Mouse (Mus musculus) intestine, postnatal 0 days (tissue): ENCODE results near the gene Crat. TPM values are rescaled to one million over a fixed set of nuclear protein-coding genes. Genes with fewer than 3 reads are reported as not detected.

ENCODE experiments used
- ATAC-seq: fragments of 200-750 bp; cut with Nextera tagmentation; 2 replicates; pipeline ENCODE4 v1.8.0; 2017; ENCODE audit warnings: mild to moderate bottlenecking, moderate TSS enrichment, moderate library complexity
- H3K27ac ChIP-seq: fragments of 300-500 bp; sonication (generic); 2 replicates; pipeline ENCODE4 v1.5.1; 2014; ENCODE audit warnings: mild to moderate bottlenecking, low read depth, low read length, moderate library complexity
- H3K27me3 ChIP-seq: fragments of 300-500 bp; sonication (generic); replicated peaks from 2 replicates; pipeline ENCODE4 v1.6.1; 2014; ENCODE audit warnings: low read length, mixed read lengths; ENCODE audit not compliant: control insufficient read depth, insufficient read depth
- H3K36me3 ChIP-seq: fragments of 300-500 bp; sonication (generic); 2 replicates; pipeline ENCODE4 v1.6.1; 2014; ENCODE audit warnings: mild to moderate bottlenecking, moderate library complexity; ENCODE audit not compliant: control insufficient read depth, insufficient read depth
- H3K4me1 ChIP-seq: fragments of 300-500 bp; sonication (generic); replicated peaks from 2 replicates; pipeline ENCODE4 v1.6.1; 2014; ENCODE audit warnings: antibody characterized with exemption, low read length, mixed read lengths; ENCODE audit not compliant: control insufficient read depth, insufficient read depth
- H3K4me2 ChIP-seq: fragments of 300-500 bp; sonication (generic); replicated peaks from 2 replicates; pipeline ENCODE4 v1.6.1; 2014; ENCODE audit warnings: low read depth, mild to moderate bottlenecking, moderate library complexity
- H3K4me3 ChIP-seq: fragments of 300-500 bp; sonication (generic); 2 replicates; pipeline ENCODE4 v1.5.1; 2014; ENCODE audit warnings: low read depth, low read length
- H3K9ac ChIP-seq: fragments of 300-500 bp; sonication (generic); 2 replicates; pipeline ENCODE4 v1.6.1; 2014; ENCODE audit warnings: mild to moderate bottlenecking, low read depth, low read length
- H3K9me3 ChIP-seq: fragments of 300-500 bp; sonication (generic); 2 replicates; pipeline ENCODE4 v1.6.1; 2016; ENCODE audit warnings: mixed run types; ENCODE audit not compliant: control insufficient read depth
- CTCF ChIP-seq: sonication (generic); IDR thresholded peaks from 2 replicates; pipeline ENCODE4 v1.5.1; 2016; ENCODE audit warnings: low read depth, mild to moderate bottlenecking, control low read depth, antibody characterized with exemption, moderate library complexity
- WGBS: fragments of 180-500 bp; shearing (Covaris S2); extraction: QIAGEN DNeasy Blood & Tissue Kit; methylation state at CpG from one replicate; pipeline ENCODE4 v1.1.7; 2014; 5-methylcytosine and 5-hydroxymethylcytosine counted together
- polyA plus RNA-seq: library from polyadenylated mRNA; unstranded; fragments of >200 nt; fragmentation: Nextera tagmentation; extraction: Ambion mirVana; gene quantifications from 2 replicates; pipeline ENCODE4 v1.2.1, GENCODE M21; 2015

Crat gene
- polyA plus RNA-seq = 46.1 and 46.4 TPM in 2 replicates

DNA sequence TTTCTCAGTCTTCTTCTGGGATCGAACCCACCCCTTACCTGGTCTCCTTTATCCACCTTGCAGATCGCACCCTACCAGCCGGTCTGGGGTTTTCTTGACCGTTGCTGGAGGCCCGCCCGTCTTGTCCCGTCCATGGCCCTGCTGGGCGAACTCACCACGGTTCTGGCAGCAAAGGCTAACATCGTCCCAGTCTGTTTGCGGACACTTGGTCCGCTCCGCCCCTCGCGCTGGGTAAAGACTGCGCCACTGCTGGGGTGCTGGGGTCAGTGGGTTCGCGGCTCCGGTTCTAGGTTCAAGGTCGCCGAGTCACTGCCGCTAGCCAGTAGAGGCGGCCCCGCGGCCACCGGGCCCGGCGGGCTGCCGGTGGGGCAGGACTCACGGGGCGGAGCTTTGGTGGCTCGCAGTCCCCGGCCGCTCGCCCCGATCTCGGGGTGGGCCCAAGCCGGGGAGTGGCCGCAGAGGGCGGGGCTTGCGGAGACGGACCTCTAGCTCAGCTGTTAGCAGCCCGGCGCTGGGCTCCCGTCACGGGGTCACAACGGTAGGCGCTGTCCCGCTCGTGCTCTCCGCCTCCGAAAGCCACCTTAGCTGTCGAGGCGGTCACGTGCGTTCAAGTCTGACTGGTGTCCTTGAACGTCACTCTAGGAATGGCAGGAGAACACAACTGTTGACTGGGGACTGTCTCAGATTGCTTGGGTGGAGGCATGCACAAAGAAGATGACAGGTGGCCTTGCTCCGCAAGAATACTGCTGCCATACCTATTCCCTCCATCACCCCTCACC, at the start of gene Crat:
Crat (minus strand) TSS at position 657 of the 779 bp plus-strand sequence.
- Histone ChIP-seq H3K9ac (peak within 1 kb of the TSS; percentile 91), H3K27me3 (no peaks in the 10 kb centered on the region), H3K4me1 (0 out of 2 replicates have a peak, but pooled peaks cover 4% of the 10 kb centered on the region), H3K4me2 (peak within 1 kb of the TSS; percentile 86), H3K36me3 (peaks cover 17% of the 10 kb centered on the region), H3K9me3 (no peaks in the 10 kb centered on the region), H3K4me3 (peak within 1 kb of the TSS; percentile 86), H3K27ac (peak within 1 kb of the TSS; percentile 92)
- no peak for TF ChIP-seq CTCF
- 2% methylated on average over 58 of the region's 58 CpGs for WGBS
- peak; percentile 89 for ATAC-seq

DNA sequence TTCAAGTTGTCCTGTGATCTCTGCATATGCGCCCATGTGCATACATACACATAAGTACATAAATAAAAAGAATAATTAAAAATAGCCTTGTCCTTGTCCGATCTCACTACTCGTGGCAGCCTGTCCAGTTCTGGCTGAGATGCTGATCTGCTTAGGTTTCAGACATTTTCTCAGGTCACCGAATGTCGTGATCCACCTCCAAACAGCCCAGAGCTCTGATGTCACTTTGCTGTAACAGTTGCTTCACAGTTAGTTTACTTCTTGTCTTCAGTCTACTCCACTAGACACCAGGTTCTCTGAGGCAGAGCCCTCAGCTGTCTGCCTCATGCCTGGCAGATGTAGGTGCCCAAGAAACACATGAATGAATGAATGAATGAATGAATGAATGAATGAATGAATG, 48.8 kb upstream of the Crat start:
- Histone ChIP-seq H3K27me3 (no peaks in the 10 kb centered on the region), H3K9ac (no peak overlapping the region), H3K4me3 (peak overlapping the region; percentile 21), H3K4me2 (peak overlapping the region; percentile 61), H3K4me1 (no peaks in the 10 kb centered on the region; the same call in 1 of the 2 replicates), H3K9me3 (no peaks in the 10 kb centered on the region), H3K27ac (peak overlapping the region; percentile 22), H3K36me3 (no peaks in the 10 kb centered on the region)
- WGBS = 36% methylated on average over 5 of the region's 5 CpGs
- ATAC-seq = no peak
- no peak for TF ChIP-seq CTCF

- 1% methylated on average over 9 of the region's 9 CpGs for WGBS
- TF ChIP-seq CTCF = no peak
- H3K27me3 ChIP-seq = no peaks in the 10 kb centered on the region
- H3K36me3 ChIP-seq = no peaks in the 10 kb centered on the region
- peak; percentile 97 for ATAC-seq
- H3K4me1 ChIP-seq = no peaks in the 10 kb centered on the region; the same call in 1 of the 2 replicates
- peak overlapping the region; percentile 22 for H3K27ac ChIP-seq
- H3K9ac ChIP-seq = peak overlapping the region; percentile 22; the same call in 1 of the 2 replicates
- peak overlapping the region; percentile 21 for H3K4me3 ChIP-seq
- H3K9me3 ChIP-seq = no peaks in the 10 kb centered on the region
- peak overlapping the region; percentile 61 for H3K4me2 ChIP-seq
Measured at GRCm38 (mm10) chr2:30463904-30464330, 48.3 kb upstream of the Crat start.

DNA sequence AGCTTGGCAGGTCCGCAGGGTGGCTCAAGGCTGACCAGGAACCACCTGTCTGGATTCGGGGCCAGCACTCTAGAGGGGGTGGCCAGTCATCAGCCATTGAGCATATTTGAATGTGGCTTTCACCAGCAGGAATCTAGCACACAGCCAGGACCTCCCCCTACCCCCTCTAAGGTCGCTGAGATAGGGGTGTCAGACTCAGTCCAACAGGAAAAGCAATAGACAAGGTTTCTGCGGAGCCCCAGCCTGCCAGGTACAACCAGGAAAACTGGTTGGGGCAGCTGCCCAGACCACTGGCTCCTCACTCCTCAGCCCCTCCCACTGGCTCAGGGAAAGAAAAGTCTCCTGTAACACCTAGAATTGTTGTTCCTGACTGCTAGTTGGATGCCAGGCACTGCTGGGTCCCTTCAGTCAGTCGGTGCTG, 47.7 kb upstream of the Crat start:
- TF ChIP-seq CTCF = no peak
- no peaks in the 10 kb centered on the region for H3K9me3 ChIP-seq
- H3K36me3 ChIP-seq = no peaks in the 10 kb centered on the region
- H3K4me2 ChIP-seq = peak overlapping the region; percentile 61
- H3K4me3 ChIP-seq = peak overlapping the region; percentile 21; the same call in 1 of the 2 replicates
- WGBS = 3% methylated on average over 5 of the region's 5 CpGs
- H3K27ac ChIP-seq = 0 out of 2 replicates have a peak overlapping the region, but pooled peaks have one; percentile 22
- no peaks in the 10 kb centered on the region for H3K27me3 ChIP-seq
- H3K9ac ChIP-seq = 0 out of 2 replicates have a peak overlapping the region, but pooled peaks have one; percentile 22
- H3K4me1 ChIP-seq = no peaks in the 10 kb centered on the region; the same call in 1 of the 2 replicates
- peak; percentile 5; the same call in 1 of the 2 replicates for ATAC-seq

DNA sequence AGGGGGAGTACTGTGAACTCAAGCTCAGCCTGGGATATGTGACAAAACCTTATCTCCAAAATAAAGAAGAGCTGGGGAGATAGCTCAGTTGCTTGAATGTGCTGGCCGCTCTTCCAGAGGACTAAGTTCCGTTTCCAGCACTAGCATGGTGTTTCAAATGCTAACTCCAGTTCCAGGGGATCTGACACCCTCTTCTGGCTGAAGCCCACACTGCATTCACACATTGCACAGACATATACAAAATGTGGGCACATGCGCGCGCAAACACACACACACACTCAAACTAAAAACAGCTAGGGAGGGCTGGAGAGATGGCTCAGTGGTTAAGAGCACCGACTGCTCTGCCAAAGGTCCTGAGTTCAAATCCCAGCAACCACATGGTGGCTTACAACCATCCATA, 43.6 kb upstream of the Crat start:
- Histone ChIP-seq H3K27ac (no peak overlapping the region), H3K4me3 (no peak overlapping the region), H3K9me3 (no peaks in the 10 kb centered on the region), H3K4me1 (no peaks in the 10 kb centered on the region; the same call in 1 of the 2 replicates), H3K4me2 (no peak overlapping the region), H3K9ac (no peak overlapping the region), H3K36me3 (no peaks in the 10 kb centered on the region; the same call in 1 of the 2 replicates), H3K27me3 (no peaks in the 10 kb centered on the region)
- no peak for ATAC-seq
- WGBS = 93% methylated on average over 6 of the region's 6 CpGs
- TF ChIP-seq CTCF = peak; percentile 50

DNA sequence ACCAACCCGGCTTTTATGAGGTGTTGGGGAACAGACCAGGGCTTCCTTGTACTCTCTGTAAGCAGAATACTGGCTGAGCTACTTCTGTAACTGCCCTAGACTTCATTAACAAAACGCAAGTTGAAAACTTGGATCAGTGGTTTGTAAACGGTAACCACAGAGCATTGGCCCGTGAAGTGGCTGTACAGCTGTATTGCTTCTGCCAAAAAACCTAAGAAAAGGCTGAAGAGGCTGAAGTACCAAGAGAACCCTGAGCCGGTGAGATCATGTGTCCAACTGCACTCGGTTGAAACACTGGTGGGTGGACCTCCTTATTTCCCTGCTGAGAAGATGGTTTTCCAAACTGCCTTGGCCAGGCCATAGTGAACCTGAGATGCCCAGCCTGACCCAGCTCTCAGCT, 42.7 kb upstream of the Crat start:
- 67% methylated on average over 6 of the region's 6 CpGs for WGBS
- TF ChIP-seq CTCF = no peak
- H3K9me3 ChIP-seq = no peaks in the 10 kb centered on the region
- H3K9ac ChIP-seq = no peak overlapping the region
- H3K4me1 ChIP-seq = no peaks in the 10 kb centered on the region; the same call in 1 of the 2 replicates
- H3K4me2 ChIP-seq = no peak overlapping the region
- H3K27me3 ChIP-seq = no peaks in the 10 kb centered on the region
- no peak overlapping the region for H3K27ac ChIP-seq
- ATAC-seq = no peak
- H3K4me3 ChIP-seq = no peak overlapping the region
- H3K36me3 ChIP-seq = no peaks in the 10 kb centered on the region; the same call in 1 of the 2 replicates
